Mouse (Mus musculus): ENCODE data around the gene Abca1.

DNA sequence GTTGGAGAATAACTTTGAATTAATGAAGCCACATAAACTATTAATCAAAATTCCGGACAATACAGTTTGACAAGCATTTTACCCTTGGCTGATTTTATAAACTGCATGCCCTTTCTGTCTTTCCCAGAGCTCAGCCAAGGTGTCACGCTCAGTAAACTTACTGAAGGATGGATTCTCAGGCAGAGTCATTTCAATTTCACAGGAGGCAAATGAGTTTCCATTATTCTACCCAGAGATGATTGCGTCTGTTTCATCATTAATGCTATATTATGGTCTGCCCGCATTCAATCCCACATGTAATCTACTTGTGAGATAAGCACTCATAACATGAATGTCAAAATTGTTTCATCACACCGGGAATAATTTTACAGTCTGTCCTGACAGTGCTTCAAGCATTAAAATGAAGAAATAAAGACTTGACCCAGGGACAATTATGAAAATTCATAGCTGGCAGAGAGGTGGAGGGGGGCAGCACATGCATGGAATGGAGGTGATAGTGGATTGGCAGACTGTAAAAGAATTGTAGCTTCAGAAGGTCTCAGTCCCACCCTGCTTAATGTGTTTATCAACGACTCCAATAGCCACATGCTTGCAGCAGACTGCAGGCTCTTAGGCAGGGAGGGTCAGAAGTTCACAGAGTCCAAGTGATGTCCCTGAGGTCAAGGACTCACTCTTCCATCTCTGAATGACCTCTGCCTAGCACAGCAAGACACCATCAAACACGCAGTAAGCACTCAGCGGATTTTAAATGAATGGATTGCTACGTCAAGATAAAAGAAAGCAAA, 113.3 kb downstream of the Abca1 start:
- no peak for TF ChIP-seq CTCF (conservative IDR thresholded peaks at IDR 0.05; ENCODE audit: low read length)
- no peak for TF ChIP-seq NANOG (IDR thresholded peaks at IDR 0.05; ENCODE audit: borderline replicate concordance, low read length)
- no peak for TF ChIP-seq POU5F1 (IDR thresholded peaks at IDR 0.05; ENCODE audit: borderline replicate concordance, low read length)

All from E14TG2a.4 (cell line).